In genomic region chr11:32538846-32539245, GRCm38 (mm10) we compare ENCODE assay signal across 13 mouse cellular contexts. TPM values are rescaled to one million over a fixed set of nuclear protein-coding genes. Genes with fewer than 3 reads are reported as not detected.
DNase-seq lines count a peak whose midpoint lies in the region; ATAC-seq and TF ChIP-seq lines count a peak whose summit lies in the region.
"Had no signal": no experiment of that assay in that cellular context is flagged by ENCODE, and none has a peak within 500 bp of the region (broad histone marks: within the 10 kb centered on the region; RNA-seq: fewer than 3 reads in every experiment).

No protein-coding gene starts in this region.

- peaks cover 53% of the 10 kb centered on the region for H3K27me3 ChIP-seq in forebrain, embryonic 10.5 days (ENCODE audit: poor library complexity, severe bottlenecking)
- H3K27me3 ChIP-seq in forebrain, embryonic 14.5 days (replicated peaks; ENCODE audit: control insufficient read depth, insufficient read depth, low read length), result no peaks in the 10 kb centered on the region
- H3K27me3 ChIP-seq in kidney, postnatal 0 days (ENCODE audit: insufficient read depth, low read length), result no peaks in the 10 kb centered on the region

- H3K4me3 ChIP-seq in forebrain, embryonic 10.5 days, result no peak overlapping the region
- no peak overlapping the region for H3K4me3 ChIP-seq in forebrain, embryonic 14.5 days (ENCODE audit: low read depth, low read length)
- no peak overlapping the region for H3K4me3 ChIP-seq in kidney, postnatal 0 days (replicated peaks; ENCODE audit: low read depth, low read length)
- H3K4me3 ChIP-seq: forebrain, embryonic 13.5 days; neural tube, embryonic 12.5 days had no signal

- TF ChIP-seq CTCF in kidney, postnatal 0 days (IDR thresholded peaks at IDR 0.05; ENCODE audit: low read depth), result no peak

- no peak overlapping the region for H3K9ac ChIP-seq in forebrain, embryonic 14.5 days (ENCODE audit: low read length)
- no peak overlapping the region for H3K9ac ChIP-seq in kidney, postnatal 0 days (ENCODE audit: low read depth, low read length)
- H3K9ac ChIP-seq: forebrain, embryonic 13.5 days; neural tube, embryonic 12.5 days had no signal

- H3K27ac ChIP-seq in forebrain, embryonic 10.5 days, result 0 out of 2 replicates have a peak overlapping the region, but pooled peaks have one; percentile 9
- no peak overlapping the region for H3K27ac ChIP-seq in forebrain, embryonic 14.5 days (ENCODE audit: low read depth, low read length)
- peak overlapping the region; percentile 15 for H3K27ac ChIP-seq in kidney, postnatal 0 days
- H3K27ac ChIP-seq: forebrain, embryonic 13.5 days; neural tube, embryonic 12.5 days had no signal

- DNase-seq in forebrain, embryonic 10.5 days (ENCODE audit: extremely low spot score, low spot score), result no peak
- no peak for DNase-seq in forebrain, embryonic 14.5 days (ENCODE audit: low spot score)
- no peak for DNase-seq in kidney, postnatal 0 days (ENCODE audit: low spot score)
- no peak for DNase-seq in kidney, adult 8-10 months
- DNase-seq in c-Kit-negative CD71-positive TER-119-positive erythroid progenitor cells, embryonic 14.5 days (ENCODE audit: low read depth, low spot score), result peak; percentile 48
- no peak for DNase-seq in frontal cortex, postnatal 10 days (ENCODE audit: low spot score in 2 of 2)
- no peak for DNase-seq in layer of hippocampus, postnatal 14 days (ENCODE audit: low spot score in 2 of 2)
- DNase-seq: right cerebral cortex, postnatal 4 days had no signal

- H3K36me3 ChIP-seq in forebrain, embryonic 10.5 days (replicated peaks), result no peaks in the 10 kb centered on the region
- H3K36me3 ChIP-seq in forebrain, embryonic 14.5 days (ENCODE audit: control insufficient read depth, insufficient read depth, low read length), result no peaks in the 10 kb centered on the region
- H3K36me3 ChIP-seq in kidney, postnatal 0 days (ENCODE audit: insufficient read depth, low read length), result no peaks in the 10 kb centered on the region
- H3K36me3 ChIP-seq: neural tube, embryonic 12.5 days had no signal

- no peak overlapping the region for H3K4me2 ChIP-seq in forebrain, embryonic 14.5 days (ENCODE audit: low read length)
- H3K4me2 ChIP-seq in kidney, postnatal 0 days (ENCODE audit: low read length), result peak overlapping the region; percentile 22
- H3K4me2 ChIP-seq: forebrain, embryonic 13.5 days; neural tube, embryonic 12.5 days had no signal

- H3K4me1 ChIP-seq in forebrain, embryonic 10.5 days, result peaks cover 58% of the 10 kb centered on the region
- H3K4me1 ChIP-seq in forebrain, embryonic 14.5 days (ENCODE audit: control insufficient read depth, insufficient read depth, low read length), result peaks cover 2% of the 10 kb centered on the region; the same call in 1 of the 2 replicates
- H3K4me1 ChIP-seq in kidney, postnatal 0 days (replicated peaks; ENCODE audit: insufficient read depth, low read length), result peaks cover 13% of the 10 kb centered on the region; the same call in 1 of the 2 replicates

- no peak for ATAC-seq in forebrain, embryonic 14.5 days
- ATAC-seq in kidney, postnatal 0 days (replicated peaks; ENCODE audit: low FRiP score, low read depth), result no peak
- peak; percentile 11 for ATAC-seq in monocyte, adult 5-6 weeks (replicated peaks; ENCODE audit: insufficient number of reproducible peaks, low FRiP score, low TSS enrichment, poor library complexity, severe bottlenecking)
- ATAC-seq: forebrain, embryonic 13.5 days had no signal

- WGBS in forebrain, embryonic 10.5 days, result 85% methylated on average over 4 of the region's 4 CpGs
- WGBS in forebrain, embryonic 14.5 days, result 92% methylated on average over 4 of the region's 4 CpGs
- 72% methylated on average over 4 of the region's 4 CpGs for WGBS in kidney, postnatal 0 days

- H3K9me3 ChIP-seq in forebrain, embryonic 10.5 days, result no peaks in the 10 kb centered on the region
- H3K9me3 ChIP-seq in forebrain, embryonic 14.5 days (replicated peaks; ENCODE audit: control insufficient read depth, low read length), result no peaks in the 10 kb centered on the region
- H3K9me3 ChIP-seq in kidney, postnatal 0 days (replicated peaks; ENCODE audit: low read length), result no peaks in the 10 kb centered on the region
- H3K9me3 ChIP-seq: forebrain, embryonic 13.5 days; neural tube, embryonic 12.5 days had no signal

RNA-seq across cellular contexts. Expression of gene Stk10, which starts 5.7 kb away (rescaled TPM):
- 2.0 and 2.3 TPM in 2 replicates for polyA plus RNA-seq in forebrain, embryonic 10.5 days (2016; fragmentation: Nextera tagmentation; extraction: Ambion mirVana)
- polyA plus RNA-seq in forebrain, embryonic 14.5 days (2014; fragmentation: Nextera tagmentation; extraction: Ambion mirVana), result 0.80 and 1.1 TPM in 2 replicates
- polyA plus RNA-seq in kidney, postnatal 0 days (2015; fragmentation: Nextera tagmentation; extraction: Ambion mirVana), result 2.3 and 2.4 TPM in 2 replicates
- 432 to 527 TPM (median 505 TPM) in 3 replicates for total RNA-seq in monocyte, adult 5-6 weeks (2017)
- total RNA-seq in layer of hippocampus, postnatal 14 days (2021), result 1 to 10 TPM; 7.5 to 8.3 TPM

RNA-seq across cellular contexts. Expression of gene Efcab9, which starts 7.0 kb away (rescaled TPM):
- 0.21 and 0.25 TPM in 2 replicates for polyA plus RNA-seq in forebrain, embryonic 10.5 days (2016; fragmentation: Nextera tagmentation; extraction: Ambion mirVana)
- polyA plus RNA-seq in forebrain, embryonic 14.5 days (2014; fragmentation: Nextera tagmentation; extraction: Ambion mirVana), result 0.31 TPM in 1 of 2 replicates, not detected in the other
- 0.49 TPM in 1 of 2 replicates, not detected in the other for polyA plus RNA-seq in kidney, postnatal 0 days (2015; fragmentation: Nextera tagmentation; extraction: Ambion mirVana)
- total RNA-seq in monocyte, adult 5-6 weeks (2017), result 9.8 to 11.3 TPM (median 10.5 TPM) in 3 replicates
- total RNA-seq in layer of hippocampus, postnatal 14 days (2021), result 1 to 10 TPM; 1.5 to 2.3 TPM
- total RNA-seq: left cerebral cortex, postnatal 10 days had no signal
- polyA plus RNA-seq: brain, embryonic 14.5 days had no signal
